Mouse (Mus musculus): ENCODE data around the gene Slfn9. TPM values are rescaled to one million over a fixed set of nuclear protein-coding genes. Genes with fewer than 3 reads are reported as not detected.

The Slfn9 gene
- 3.3 and 3.7 TPM in 2 replicates for polyA plus RNA-seq (2012; rRNA removed)

DNA sequence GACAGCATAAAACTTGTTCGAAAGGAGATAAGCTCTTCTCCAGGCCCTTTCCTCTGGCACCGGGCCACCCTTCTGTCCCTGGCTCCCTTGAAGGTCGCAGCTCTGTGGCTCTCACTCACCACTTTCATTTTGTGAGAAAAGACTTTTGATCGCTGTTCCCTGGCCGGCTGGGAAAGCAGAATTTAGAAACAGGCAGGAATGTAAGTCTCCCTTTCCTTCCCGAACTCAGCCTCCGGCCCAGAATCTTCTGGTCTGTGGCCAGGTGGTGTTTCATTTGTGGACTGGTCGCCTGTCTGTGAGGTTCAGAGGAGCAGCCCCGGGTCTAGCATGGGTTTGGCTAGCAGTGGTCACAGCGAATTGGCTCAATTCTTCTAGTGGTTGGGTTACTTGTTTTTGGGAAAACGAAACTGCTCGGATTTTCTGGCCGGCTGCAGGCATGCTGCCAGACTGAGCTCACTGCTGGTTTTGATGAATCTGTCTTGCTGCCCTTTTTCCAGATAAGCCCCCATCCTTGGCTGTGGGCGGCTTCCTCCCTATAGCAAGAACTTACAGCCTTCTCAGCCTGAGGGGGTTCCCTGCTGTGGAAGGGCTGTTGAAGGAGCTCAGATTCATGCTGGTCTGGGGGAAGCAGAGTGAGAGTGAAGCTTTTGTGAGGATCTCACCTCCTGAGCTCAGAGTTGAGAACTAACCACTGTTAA lies at the start of gene Slfn9:
TSS of gene Slfn9 (minus strand) at position 362 of the 698 bp plus-strand sequence.

DNA sequence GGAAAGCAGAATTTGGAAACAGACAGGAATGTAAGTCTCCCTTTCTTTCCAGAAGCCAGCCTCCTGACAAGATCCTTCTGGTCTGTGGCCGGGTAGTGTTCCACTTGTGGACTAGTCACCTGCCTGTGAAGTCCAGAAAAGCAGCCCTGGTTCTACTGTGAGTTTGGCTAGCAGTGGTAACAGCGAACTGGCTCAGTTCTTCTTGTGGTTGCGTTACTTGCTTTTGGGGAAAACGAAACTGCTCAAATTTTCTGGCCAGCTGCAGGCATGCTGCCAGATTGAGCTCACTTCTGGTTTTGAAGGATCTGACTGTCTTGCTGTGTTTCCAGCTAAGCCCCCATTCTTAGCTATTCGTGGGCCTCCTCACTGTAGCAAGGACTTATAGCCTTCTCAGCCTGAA lies 29.0 kb upstream of the Slfn9 start, which contains the start of gene Slfn8:
TSS of gene Slfn8 (minus strand) at position 190 of the 400 bp plus-strand sequence.

DNA sequence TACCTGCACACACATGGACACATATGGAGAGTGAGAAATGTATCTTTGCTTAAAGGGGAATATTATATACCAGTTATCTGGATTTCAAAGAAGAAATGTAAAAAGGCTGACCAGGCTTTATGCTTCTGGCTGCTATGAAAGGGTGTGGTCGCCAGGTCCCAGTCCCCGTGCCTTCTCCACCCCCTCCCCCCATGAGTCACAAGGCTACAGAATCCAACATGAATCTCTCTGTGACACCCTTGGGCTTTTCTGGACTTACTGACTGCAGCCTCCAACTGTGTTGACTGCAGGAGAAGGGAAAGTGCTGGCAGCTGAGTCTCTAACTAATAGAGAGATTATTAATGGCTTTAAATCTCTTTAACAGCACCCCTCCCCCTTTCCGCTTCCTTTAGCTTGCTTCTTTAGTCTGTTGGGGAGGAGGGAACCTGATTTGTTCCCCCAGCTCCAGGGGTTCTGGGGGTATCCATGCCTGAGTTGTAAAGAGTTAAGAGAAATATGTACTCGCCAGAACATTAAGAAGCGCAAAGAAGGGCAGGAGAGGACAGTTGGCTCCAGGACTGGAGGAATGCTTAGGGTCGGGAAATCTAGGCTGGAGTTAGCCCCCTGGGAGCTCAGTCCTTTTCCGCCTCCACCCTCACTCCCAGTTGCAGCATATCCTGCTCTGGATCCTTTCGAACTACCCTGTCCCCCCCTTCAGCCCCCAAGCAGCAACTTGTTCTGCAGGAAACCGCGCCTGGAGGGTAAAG lies 40.7 kb downstream of the Slfn9 start, which contains the start of gene Slfn5:
TSS of gene Slfn5 (plus strand) at position 614 of the 746 bp plus-strand sequence.

Other genes starting within 250 kb of the Slfn9 start
- 0.26 and 0.28 TPM in 2 replicates for gene Cct6b, start 227.5 kb downstream of the Slfn9 start, polyA plus RNA-seq (2012; rRNA removed)
- gene Zfp830, start 227.5 kb downstream of the Slfn9 start, polyA plus RNA-seq (2012; rRNA removed), result 18.4 and 19.3 TPM in 2 replicates
- gene Lig3, start 210.7 kb downstream of the Slfn9 start, polyA plus RNA-seq (2012; rRNA removed), result 40.8 and 42.4 TPM in 2 replicates
- gene Rffl, start 120.6 kb downstream of the Slfn9 start, polyA plus RNA-seq (2012; rRNA removed), result 5.4 and 6.8 TPM in 2 replicates
- 9.7 and 11.6 TPM in 2 replicates for gene Rad51d, start 101.2 kb downstream of the Slfn9 start, polyA plus RNA-seq (2012; rRNA removed)
- 0.02 TPM in 1 of 2 replicates, not detected in the other for gene Fndc8, start 99.7 kb downstream of the Slfn9 start, polyA plus RNA-seq (2012; rRNA removed)
- gene Nle1, start 83.4 kb downstream of the Slfn9 start, polyA plus RNA-seq (2012; rRNA removed), result 72.8 and 74.0 TPM in 2 replicates
- 1.1 and 5.9 TPM in 2 replicates for gene Unc45b, start 81.3 kb downstream of the Slfn9 start, polyA plus RNA-seq (2012; rRNA removed)
- gene Slfn5, start 40.5 kb downstream of the Slfn9 start, polyA plus RNA-seq (2012; rRNA removed), result 1.9 and 2.2 TPM in 2 replicates
- gene Slfn8, start 29.0 kb upstream of the Slfn9 start, polyA plus RNA-seq (2012; rRNA removed), result 0.43 and 0.66 TPM in 2 replicates
- 2.2 and 3.4 TPM in 2 replicates for gene Slfn2, start 73.3 kb upstream of the Slfn9 start, polyA plus RNA-seq (2012; rRNA removed)
- gene Slfn1, start 125.0 kb upstream of the Slfn9 start, polyA plus RNA-seq (2012; rRNA removed), result 0.45 and 0.84 TPM in 2 replicates
- 1.2 and 3.1 TPM in 2 replicates for gene Slfn4, start 183.4 kb upstream of the Slfn9 start, polyA plus RNA-seq (2012; rRNA removed)
- 0.26 and 0.50 TPM in 2 replicates for gene Slfn3, start 199.5 kb upstream of the Slfn9 start, polyA plus RNA-seq (2012; rRNA removed)